12 mouse cellular contexts compared by ENCODE assay signal in the genomic region with DNA sequence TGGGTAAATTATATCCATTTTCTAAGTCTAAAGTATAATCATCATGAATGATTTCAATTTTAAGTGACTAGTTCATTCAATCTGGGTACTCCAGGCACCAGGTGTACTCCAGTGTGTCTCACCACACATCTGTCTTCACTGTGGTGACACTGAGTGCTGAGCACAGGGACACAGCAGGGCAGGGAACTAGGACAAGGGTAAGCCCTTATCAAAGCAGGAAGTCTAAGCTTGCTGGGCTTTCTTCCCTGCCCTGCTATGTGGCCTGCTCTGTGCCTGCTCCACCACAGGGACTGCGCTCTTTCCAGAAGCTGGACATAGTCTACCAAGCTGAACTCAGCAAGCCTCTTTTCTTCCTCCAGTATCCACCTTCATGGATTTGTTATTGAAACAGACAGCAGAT. TPM values are rescaled to one million over a fixed set of nuclear protein-coding genes. Genes with fewer than 3 reads are reported as not detected.
DNase-seq lines count a peak whose midpoint lies in the region; ATAC-seq and TF ChIP-seq lines count a peak whose summit lies in the region.
"Had no signal": no experiment of that assay in that cellular context is flagged by ENCODE, and none has a peak within 500 bp of the region (broad histone marks: within the 10 kb centered on the region; RNA-seq: fewer than 3 reads in every experiment).

No protein-coding gene starts in this region.

- H3K9ac ChIP-seq in heart, embryonic 16.5 days (ENCODE audit: low read length) = no peak overlapping the region
- no peak overlapping the region for H3K9ac ChIP-seq in liver, embryonic 14.5 days (replicated peaks)

- H3K9me3 ChIP-seq in heart, embryonic 16.5 days (replicated peaks; ENCODE audit: control insufficient read depth, low read length) = no peaks in the 10 kb centered on the region
- H3K9me3 ChIP-seq in liver, embryonic 14.5 days (ENCODE audit: control insufficient read depth, low read length) = no peaks in the 10 kb centered on the region

- no peak overlapping the region for H3K4me2 ChIP-seq in heart, embryonic 16.5 days (ENCODE audit: low read depth, low read length)
- H3K4me2 ChIP-seq in liver, embryonic 14.5 days (ENCODE audit: low read depth) = no peak overlapping the region

- H3K27ac ChIP-seq in heart, embryonic 16.5 days (ENCODE audit: low read length) = peak overlapping the region; percentile 42
- no peak overlapping the region for H3K27ac ChIP-seq in liver, embryonic 14.5 days
- H3K27ac ChIP-seq: left cerebral cortex, adult 2 months had no signal

- H3K4me3 ChIP-seq in heart, embryonic 16.5 days (ENCODE audit: low read length) = no peak overlapping the region
- no peak overlapping the region for H3K4me3 ChIP-seq in liver, embryonic 14.5 days (ENCODE audit: insufficient read depth in 1 of 2, low read depth in 2 of 2, low read length in 2 of 2)
- H3K4me3 ChIP-seq: left cerebral cortex, adult 2 months; myocyte had no signal

- H3K27me3 ChIP-seq in heart, embryonic 16.5 days (ENCODE audit: control insufficient read depth, insufficient read depth, low read length) = no peaks in the 10 kb centered on the region
- H3K27me3 ChIP-seq in liver, embryonic 14.5 days (ENCODE audit: control insufficient read depth, insufficient read depth, low read length) = no peaks in the 10 kb centered on the region

- 71% methylated on average over 1 of the region's 1 CpGs for WGBS in heart, embryonic 16.5 days
- 82% methylated on average over 1 of the region's 1 CpGs for WGBS in liver, embryonic 14.5 days (ENCODE audit: insufficient replicate concordance)

- H3K36me3 ChIP-seq in heart, embryonic 16.5 days (ENCODE audit: control insufficient read depth, insufficient read depth) = no peaks in the 10 kb centered on the region
- H3K36me3 ChIP-seq in liver, embryonic 14.5 days (replicated peaks; ENCODE audit: control insufficient read depth, insufficient read depth, low read depth) = no peaks in the 10 kb centered on the region

- ATAC-seq in heart, embryonic 16.5 days (replicated peaks; ENCODE audit: extremely low read depth, insufficient read depth, low FRiP score) = peak; percentile 63
- 0 out of 2 replicates have a peak, but pooled peaks have one; percentile 35 for ATAC-seq in liver, embryonic 14.5 days (ENCODE audit: insufficient read depth)
- ATAC-seq in activated CD4-positive, CD25-positive, alpha-beta regulatory T cell, adult 4 months = no peak

- peak; percentile 41 for DNase-seq in 416B (ENCODE audit: low read depth)
- DNase-seq in adipocyte (ENCODE audit: low spot score) = peak; percentile 48
- no peak for DNase-seq in liver, embryonic 14.5 days (ENCODE audit: low read depth in 3 of 3, low spot score in 3 of 3)
- DNase-seq in gastrocnemius, postnatal 4 days (ENCODE audit: low spot score in 2 of 2) = no peak
- no peak for DNase-seq in kidney, postnatal 10 days
- DNase-seq: cerebellum, postnatal 10 days; gastrocnemius, postnatal 14 days; kidney, adult 11 months had no signal

- TF ChIP-seq CTCF in liver, embryonic 14.5 days (IDR thresholded peaks at IDR 0.05; ENCODE audit: low read depth) = no peak

- no peak for TF ChIP-seq EP300 in liver, embryonic 14.5 days (IDR thresholded peaks at IDR 0.05; ENCODE audit: low read depth)

- peaks cover 6% of the 10 kb centered on the region for H3K4me1 ChIP-seq in heart, embryonic 16.5 days (ENCODE audit: control insufficient read depth, insufficient read depth, low read length)
- H3K4me1 ChIP-seq in liver, embryonic 14.5 days (replicated peaks; ENCODE audit: control insufficient read depth in 2 of 2, insufficient read depth in 2 of 2, low read length in 1 of 2) = peaks cover 0 to 3% of the 10 kb centered on the region in 2 experiments; a peak in 1 of 4 replicates

RNA-seq across cellular contexts. Expression of gene Yaf2, which starts 18.0 kb away (rescaled TPM):
- polyA plus RNA-seq in heart, embryonic 16.5 days (2015; fragmentation: Nextera tagmentation; extraction: Ambion mirVana) = 58.7 and 70.2 TPM in 2 replicates
- polyA plus RNA-seq in liver, embryonic 14.5 days (2012; rRNA removed) = 11.5 and 14.3 TPM in 2 replicates
- polyA plus RNA-seq in liver, embryonic 14.5 days (2014; fragmentation: Nextera tagmentation; extraction: Ambion mirVana) = 23.1 and 27.2 TPM in 2 replicates
- 10 to 100 TPM; 23.8 to 25.0 TPM for total RNA-seq in gastrocnemius, postnatal 4 days (2021)
- polyA plus RNA-seq in activated CD4-positive, CD25-positive, alpha-beta regulatory T cell, adult 4 months (2017; shearing (Covaris generic)) = 10 to 100 TPM; 30.5 to 34.1 TPM

RNA-seq across cellular contexts. Expression of gene Gxylt1, which starts 43.8 kb away (rescaled TPM):
- 6.5 and 6.8 TPM in 2 replicates for polyA plus RNA-seq in heart, embryonic 16.5 days (2015; fragmentation: Nextera tagmentation; extraction: Ambion mirVana)
- polyA plus RNA-seq in liver, embryonic 14.5 days (2012; rRNA removed) = 1.8 and 3.0 TPM in 2 replicates
- polyA plus RNA-seq in liver, embryonic 14.5 days (2014; fragmentation: Nextera tagmentation; extraction: Ambion mirVana) = 2.8 and 2.9 TPM in 2 replicates
- 10 to 100 TPM; 13.7 to 15.3 TPM for total RNA-seq in gastrocnemius, postnatal 4 days (2021)
- 1 to 10 TPM; 4.6 to 6.4 TPM for polyA plus RNA-seq in activated CD4-positive, CD25-positive, alpha-beta regulatory T cell, adult 4 months (2017; shearing (Covaris generic))

Comparison
In these comparisons a context has a peak if more than half of its experiments do, and no peak if none do; other contexts are left out.
1. DNase-seq: peak in 416B (single experiment) and adipocyte (single experiment); none in liver, embryonic 14.5 days (0 of 3), gastrocnemius, postnatal 4 days (0 of 2) and kidney, postnatal 10 days (single experiment).